Mouse (Mus musculus) G1E (cell line): ENCODE data around the gene Jmy. TPM values are rescaled to one million over a fixed set of nuclear protein-coding genes. Genes with fewer than 3 reads are reported as not detected.
A peak's percentile ranks its signal among the peaks of the same experiment; 100 is the strongest.

Experiments
- ATAC-seq: 2 replicates; pipeline ENCODE4 v1.8.0; 2016; ENCODE audit warnings: mild to moderate bottlenecking; ENCODE audit not compliant: insufficient number of reproducible peaks, poor library complexity, low FRiP score, severe bottlenecking; ENCODE audit errors: extremely low read depth
- DNase-seq: peaks from one replicate; pipeline ENCODE4 v3.0.0; 2012; ENCODE audit warnings: low spot score
- H3K27me3 ChIP-seq: 2 replicates; pipeline ENCODE4 v1.6.1; 2012; ENCODE audit warnings: mild to moderate bottlenecking, low read length, inconsistent platforms; ENCODE audit not compliant: insufficient read depth
- H3K36me3 ChIP-seq: replicated peaks from 2 replicates; pipeline ENCODE3; 2012; ENCODE audit warnings: mild to moderate bottlenecking, inconsistent platforms
- H3K4me1 ChIP-seq: 2 replicates; pipeline ENCODE4 v1.6.1; 2012; ENCODE audit warnings: low read depth, low read length, inconsistent platforms, mixed read lengths; ENCODE audit not compliant: insufficient read depth
- H3K4me3 ChIP-seq: 2 replicates; pipeline ENCODE4 v1.5.1; 2012; ENCODE audit warnings: low read depth, mild to moderate bottlenecking, inconsistent platforms, low read length, moderate library complexity, mixed read lengths
- H3K9me3 ChIP-seq: replicated peaks from 2 replicates; pipeline ENCODE4 v1.6.1; 2012; ENCODE audit warnings: inconsistent platforms
- CTCF ChIP-seq: IDR thresholded peaks from 2 replicates; pipeline ENCODE4 v1.5.1; 2012; ENCODE audit warnings: low read depth, low read length, inconsistent platforms, mixed read lengths
- GATA1 ChIP-seq: IDR thresholded peaks from 2 replicates; pipeline ENCODE4 v1.6.1; 2012; ENCODE audit warnings: borderline replicate concordance, low read length, inconsistent platforms, mixed read lengths
- GATA2 ChIP-seq: IDR thresholded peaks from 2 replicates; pipeline ENCODE4 v1.6.1; 2012; ENCODE audit warnings: low read depth, low read length, inconsistent platforms, borderline replicate concordance
- POLR2AphosphoS5 ChIP-seq: IDR thresholded peaks from 2 replicates; pipeline ENCODE4 v1.6.1; 2012; ENCODE audit warnings: low read depth, low read length, inconsistent platforms; ENCODE audit not compliant: insufficient replicate concordance
- TAL1 ChIP-seq: conservative IDR thresholded peaks from 2 replicates; pipeline ENCODE4 v1.6.1; 2012; ENCODE audit warnings: low read depth, low read length, inconsistent platforms, mixed read lengths
- polyA plus RNA-seq: library from polyadenylated mRNA; stranded (reverse); fragments of >175 nt; gene quantifications from 2 replicates; pipeline ENCODE4 v1.2.3, GENCODE M21; 2012
- total RNA-seq, 2 experiments: library from RNA; stranded (forward) in 1 of 2; stranded (reverse) in 1 of 2; fragments of 200-1000 nt in 1 of 2; fragments of >200 nt in 1 of 2; fragmentation: Nextera tagmentation in 1 of 2; gene quantifications; 2 replicates each; pipeline ENCODE4 v1.2.3; 2014 to 2017

The Jmy gene
- total and polyA plus RNA-seq, 3 experiments = 14.7 to 41.3 (median 15.4) TPM

DNA sequence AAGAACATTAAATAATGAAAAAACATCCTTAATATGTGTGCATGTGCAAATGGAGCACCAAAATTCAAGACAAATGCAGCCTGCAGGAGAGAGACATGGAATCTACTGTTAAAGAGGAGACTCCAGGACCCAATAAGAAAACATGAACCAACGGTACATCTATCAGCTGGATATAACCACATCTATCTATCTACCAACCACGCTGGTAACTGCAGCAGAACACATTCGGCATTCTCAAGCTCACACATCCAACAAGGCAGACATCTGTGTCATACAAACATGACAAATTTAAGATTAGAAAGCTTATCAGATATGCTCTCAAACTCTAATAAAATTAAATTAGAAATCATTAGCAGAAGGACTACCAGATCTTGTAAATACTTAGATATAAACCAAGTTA is 21.3 kb downstream of the Jmy start:
- Histone ChIP-seq H3K9me3 (no peaks in the 10 kb centered on the region), H3K36me3 (peaks cover 41% of the 10 kb centered on the region), H3K27me3 (no peaks in the 10 kb centered on the region), H3K4me1 (peaks cover 10% of the 10 kb centered on the region; the same call in 1 of the 2 replicates), H3K4me3 (no peak overlapping the region)
- TF ChIP-seq GATA2 (no peak), CTCF (no peak), TAL1 (no peak), POLR2AphosphoS5 (no peak), GATA1 (no peak)
- peak; percentile 22; the same call in 1 of the 2 replicates for ATAC-seq
- DNase-seq = no peak

DNA sequence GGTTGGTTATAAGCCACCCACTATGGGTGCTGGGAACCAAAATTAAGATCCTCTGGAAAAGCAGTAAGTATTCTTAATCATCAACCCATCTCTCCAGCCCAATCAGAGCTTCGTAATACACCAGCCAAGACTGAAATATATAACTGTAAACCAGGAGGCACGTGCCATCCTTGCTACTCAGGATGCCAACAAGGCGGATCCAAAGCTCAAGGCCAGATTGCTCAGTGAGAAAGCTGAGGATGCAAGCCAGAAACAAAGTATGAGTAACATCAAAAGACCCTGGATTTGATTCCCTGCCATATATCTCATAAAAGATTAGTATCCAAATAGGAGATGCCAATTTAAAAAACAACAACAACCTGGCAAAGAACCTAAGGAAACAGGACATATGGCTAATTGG is 31.3 kb downstream of the Jmy start:
- H3K4me1 ChIP-seq = no peaks in the 10 kb centered on the region
- ATAC-seq = no peak
- H3K9me3 ChIP-seq = no peaks in the 10 kb centered on the region
- H3K4me3 ChIP-seq = no peak overlapping the region
- no peak for TF ChIP-seq CTCF
- no peak for TF ChIP-seq TAL1
- TF ChIP-seq POLR2AphosphoS5 = no peak
- no peak for TF ChIP-seq GATA1
- TF ChIP-seq GATA2 = no peak
- no peaks in the 10 kb centered on the region for H3K27me3 ChIP-seq
- peaks cover 68% of the 10 kb centered on the region for H3K36me3 ChIP-seq
- DNase-seq = no peak

DNA sequence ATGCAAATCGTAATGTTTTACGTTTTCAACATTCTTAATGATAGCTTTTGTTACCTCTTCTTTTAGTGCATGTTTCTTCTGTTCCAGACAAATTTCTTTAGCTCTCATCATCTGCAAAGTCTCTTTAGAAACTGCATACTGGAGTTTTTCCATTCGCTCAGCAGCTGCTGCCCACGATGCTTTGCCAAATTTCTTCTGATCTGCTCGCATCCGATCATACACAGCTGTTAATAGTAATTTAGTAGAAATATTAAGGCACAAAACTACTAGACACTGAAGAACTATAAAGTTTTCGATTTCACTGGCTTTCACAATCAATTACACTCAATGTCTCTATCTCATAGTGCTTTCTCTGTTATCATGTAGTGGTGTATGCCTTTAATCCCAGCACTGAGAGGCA is 40.0 kb downstream of the Jmy start:
- Histone ChIP-seq H3K27me3 (no peaks in the 10 kb centered on the region), H3K4me1 (peaks cover 2% of the 10 kb centered on the region; the same call in 1 of the 2 replicates), H3K4me3 (no peak overlapping the region), H3K36me3 (peaks cover 74% of the 10 kb centered on the region), H3K9me3 (no peaks in the 10 kb centered on the region)
- no peak for TF ChIP-seq GATA1
- no peak for TF ChIP-seq TAL1
- TF ChIP-seq CTCF = no peak
- ATAC-seq = no peak
- DNase-seq = no peak

DNA sequence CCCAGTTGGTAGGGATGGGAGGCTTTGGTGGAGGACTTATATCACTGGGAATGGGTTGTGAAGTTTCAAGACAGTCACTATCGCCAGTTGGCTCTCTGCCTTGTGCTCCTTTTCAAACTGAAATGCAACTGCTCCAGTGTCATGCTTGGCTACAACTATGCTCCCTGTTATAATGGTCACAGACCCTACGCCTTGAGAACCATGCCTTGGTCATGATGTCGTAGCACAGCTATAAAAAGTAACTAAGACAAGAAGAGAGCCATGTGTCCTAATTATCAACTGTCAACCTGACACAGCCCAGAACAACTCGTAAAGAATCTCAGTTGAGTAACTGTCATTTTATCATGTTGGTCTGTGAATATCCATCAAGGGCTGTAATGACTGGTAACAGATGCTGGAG is 41.0 kb downstream of the Jmy start:
- H3K36me3 ChIP-seq = peaks cover 75% of the 10 kb centered on the region
- H3K9me3 ChIP-seq = no peaks in the 10 kb centered on the region
- DNase-seq (no peak), ATAC-seq (no peak)
- H3K4me3 ChIP-seq = no peak overlapping the region
- peaks cover 2% of the 10 kb centered on the region; the same call in 1 of the 2 replicates for H3K4me1 ChIP-seq
- H3K27me3 ChIP-seq = no peaks in the 10 kb centered on the region
- TF ChIP-seq GATA2 = no peak

DNA sequence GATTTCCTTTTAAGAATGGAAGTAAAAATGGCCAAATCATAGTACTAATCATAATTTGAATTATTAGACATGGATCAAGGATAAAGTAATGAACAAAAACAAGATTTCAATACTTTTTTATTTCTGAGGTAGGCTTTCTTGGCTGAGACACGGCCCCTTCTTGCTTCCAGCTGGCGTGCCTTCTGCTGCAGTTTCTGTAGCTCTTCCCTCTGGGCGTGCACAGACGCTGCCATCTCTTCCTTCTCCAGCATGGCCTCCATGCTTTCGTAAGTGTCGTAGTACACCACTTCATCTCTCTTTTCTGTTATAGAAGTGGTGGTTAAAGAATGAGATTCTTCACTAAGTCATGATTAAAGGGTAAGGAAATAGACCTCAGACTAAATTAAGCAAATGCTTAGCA is 46.3 kb downstream of the Jmy start:
- ATAC-seq = no peak
- H3K36me3 ChIP-seq = peaks cover 84% of the 10 kb centered on the region
- H3K9me3 ChIP-seq = no peaks in the 10 kb centered on the region
- DNase-seq = no peak
- no peak for TF ChIP-seq CTCF
- no peak for TF ChIP-seq TAL1
- TF ChIP-seq GATA1 = no peak
- no peak for TF ChIP-seq POLR2AphosphoS5
- TF ChIP-seq GATA2 = no peak
- no peaks in the 10 kb centered on the region for H3K27me3 ChIP-seq
- no peak overlapping the region for H3K4me3 ChIP-seq
- no peaks in the 10 kb centered on the region for H3K4me1 ChIP-seq

DNA sequence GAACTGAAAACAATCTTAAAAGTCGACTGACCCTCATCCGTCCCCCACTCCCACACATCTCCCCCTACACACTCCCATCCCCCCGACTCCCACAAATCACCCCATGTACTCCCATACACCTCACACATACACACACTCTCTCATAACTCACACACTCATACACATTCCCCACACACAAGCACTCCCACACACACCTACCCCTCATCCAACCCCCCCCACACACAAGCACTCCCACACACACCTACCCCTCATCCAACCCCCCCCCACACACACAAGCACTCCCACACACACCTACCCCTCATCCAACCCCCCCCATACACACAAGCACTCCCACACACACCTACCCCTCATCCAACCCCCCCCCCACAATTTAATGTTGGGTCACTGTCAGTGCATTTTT is 59.4 kb downstream of the Jmy start:
- ATAC-seq = no peak
- peaks cover 87% of the 10 kb centered on the region for H3K36me3 ChIP-seq
- H3K4me1 ChIP-seq = peaks cover 5% of the 10 kb centered on the region; the same call in 1 of the 2 replicates
- no peaks in the 10 kb centered on the region for H3K9me3 ChIP-seq
- H3K27me3 ChIP-seq = no peaks in the 10 kb centered on the region
- TF ChIP-seq GATA1 (no peak), GATA2 (no peak), CTCF (no peak), TAL1 (no peak), POLR2AphosphoS5 (no peak)
- DNase-seq = no peak
- H3K4me3 ChIP-seq = no peak overlapping the region

DNA sequence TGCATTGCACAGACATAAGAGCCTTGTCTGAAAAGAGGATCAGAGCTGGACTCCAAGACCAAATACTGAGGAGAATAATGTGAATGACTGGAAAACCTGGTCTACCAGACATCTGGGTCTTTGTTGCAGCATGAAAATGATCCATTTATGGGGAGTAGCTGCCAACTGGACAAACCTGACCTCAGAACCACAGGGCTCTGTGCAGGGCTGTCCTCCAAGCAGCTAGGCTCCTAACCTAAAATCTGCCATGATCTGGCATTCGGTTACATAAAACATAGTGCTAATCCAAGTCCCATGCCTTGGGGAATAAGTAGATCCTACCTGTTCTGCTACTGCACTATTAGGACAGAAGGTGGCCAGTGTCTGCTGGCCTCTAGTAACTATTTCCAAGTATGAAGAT is 70.4 kb downstream of the Jmy start:
- TF ChIP-seq GATA2 (no peak), TAL1 (no peak), CTCF (no peak), POLR2AphosphoS5 (no peak), GATA1 (no peak)
- ATAC-seq = no peak
- no peak overlapping the region; the same call in 1 of the 2 replicates for H3K4me3 ChIP-seq
- H3K9me3 ChIP-seq = no peaks in the 10 kb centered on the region
- no peak for DNase-seq
- peaks cover 42% of the 10 kb centered on the region for H3K36me3 ChIP-seq
- H3K4me1 ChIP-seq = peaks cover 52% of the 10 kb centered on the region
- H3K27me3 ChIP-seq = no peaks in the 10 kb centered on the region
